Mouse (Mus musculus): ENCODE measurements around the gene Thsd4.
"Not testable (repeated sequence)": the region's sequence is repeated elsewhere in the genome, so short reads cannot be mapped to it uniquely, and the experiment has no call there.

Thsd4 gene

GRCm38 (mm10) chr9:60218396-60218795, 303.4 kb downstream of the Thsd4 start:
- DNase-seq (ENCODE audit: low read depth, low spot score) = no peak

- no peak for DNase-seq (ENCODE audit: low read depth, low spot score)
These were observed 305.8 kb downstream of the Thsd4 start for GRCm38 (mm10) chr9:60216029-60216428.

- DNase-seq (ENCODE audit: low read depth, low spot score) = no peak
These were observed 308.7 kb downstream of the Thsd4 start for GRCm38 (mm10) chr9:60213111-60213510.

DNA sequence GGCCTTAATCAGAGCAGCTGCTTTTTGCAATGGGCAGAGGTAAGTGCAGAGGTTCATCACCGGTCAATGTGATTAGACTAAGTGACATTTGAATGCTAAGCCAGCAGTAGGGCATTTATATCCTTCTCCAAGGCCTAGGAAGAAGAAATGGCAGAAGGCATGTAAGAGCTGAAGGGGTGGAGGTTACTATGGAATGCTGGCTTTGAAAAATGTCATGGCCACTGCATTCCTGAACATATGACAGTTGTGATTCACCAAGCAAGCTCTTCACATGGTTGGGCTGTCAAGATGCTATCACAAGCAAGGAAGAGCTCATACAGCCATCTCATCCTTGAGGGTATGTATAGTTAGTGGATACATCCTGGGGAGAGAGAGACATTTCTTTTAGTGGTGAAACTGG, 313.0 kb downstream of the Thsd4 start:
- DNase-seq (ENCODE audit: low read depth, low spot score) = no peak

GRCm38 (mm10) chr9:60203141-60203540, 318.7 kb downstream of the Thsd4 start:
- DNase-seq (ENCODE audit: low read depth, low spot score) = no peak

DNA sequence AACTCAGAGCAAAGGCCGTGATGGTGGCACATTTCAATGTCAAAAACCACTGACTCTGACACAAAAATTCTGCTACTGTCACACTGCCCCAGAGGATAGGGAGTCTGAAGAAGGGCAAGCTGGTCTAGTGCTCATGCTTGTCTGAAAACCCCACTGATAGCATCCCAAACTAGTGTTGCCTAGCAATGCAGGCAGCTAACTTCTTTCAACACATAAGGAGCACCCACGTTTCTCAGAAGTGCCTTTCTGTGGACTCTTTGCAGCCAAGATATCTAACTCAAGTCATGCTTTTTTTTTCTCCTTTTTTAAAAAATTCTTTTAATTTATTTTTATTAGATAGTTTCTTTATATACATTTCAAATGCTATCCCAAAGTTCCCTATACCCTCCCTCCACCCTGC, 321.4 kb downstream of the Thsd4 start:
- DNase-seq (ENCODE audit: low read depth, low spot score) = no peak

GRCm38 (mm10) chr9:60198530-60199200, 323.2 kb downstream of the Thsd4 start:
- no peak for DNase-seq (ENCODE audit: low read depth, low spot score)

- DNase-seq (ENCODE audit: low read depth, low spot score) = no peak
These were observed 326.3 kb downstream of the Thsd4 start for GRCm38 (mm10) chr9:60195502-60195901.

- no peak for DNase-seq (ENCODE audit: low read depth, low spot score)
These were observed 326.9 kb downstream of the Thsd4 start for GRCm38 (mm10) chr9:60194905-60195304.

GRCm38 (mm10) chr9:60192321-60192720, 329.5 kb downstream of the Thsd4 start:
- no peak for DNase-seq (ENCODE audit: low read depth, low spot score)

GRCm38 (mm10) chr9:60187437-60187836, 334.4 kb downstream of the Thsd4 start:
- DNase-seq (ENCODE audit: low read depth, low spot score) = no peak

DNA sequence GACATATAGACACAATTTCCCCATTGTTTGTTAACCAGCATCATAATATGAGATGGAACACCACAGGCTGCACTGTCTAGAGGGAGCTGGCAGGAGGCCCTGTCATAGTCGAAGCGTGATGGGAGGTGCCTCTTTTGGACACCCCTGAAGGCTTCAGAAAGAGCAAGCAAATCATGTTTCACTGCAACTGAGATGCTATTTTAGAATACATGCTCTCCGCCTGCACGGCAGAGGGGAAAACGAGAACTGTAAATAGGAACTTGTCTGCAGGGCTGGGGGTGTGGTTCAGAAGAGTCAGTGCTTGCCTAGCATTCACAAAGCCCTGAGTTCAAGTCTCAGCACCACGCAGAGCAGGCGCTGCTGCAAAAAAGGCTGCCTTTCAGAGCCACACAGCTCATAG, 334.9 kb downstream of the Thsd4 start:
- no peak for DNase-seq (ENCODE audit: low read depth, low spot score)

GRCm38 (mm10) chr9:60184083-60184482, 337.8 kb downstream of the Thsd4 start:
- no peak for DNase-seq (ENCODE audit: low read depth, low spot score)

GRCm38 (mm10) chr9:60182371-60182770, 339.5 kb downstream of the Thsd4 start:
- DNase-seq (ENCODE audit: low read depth, low spot score) = no peak

DNA sequence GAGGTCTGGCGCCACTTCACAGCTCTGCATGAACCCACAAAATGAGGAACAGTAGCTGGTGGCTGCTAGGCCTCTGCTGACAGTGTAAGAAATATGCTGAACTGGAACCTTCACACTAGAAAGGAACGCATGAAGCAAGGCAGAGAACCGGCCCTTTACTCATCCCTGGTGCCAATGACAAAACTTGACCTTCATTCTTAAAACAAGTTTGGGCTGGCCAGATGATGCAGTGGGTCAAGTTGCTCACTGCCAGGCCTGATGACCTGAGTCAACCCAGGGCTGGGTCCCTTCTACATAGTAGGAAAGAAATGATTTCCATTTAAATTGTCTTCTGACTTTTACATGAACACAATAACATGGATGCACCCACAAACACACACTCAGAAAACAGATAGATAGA, 340.9 kb downstream of the Thsd4 start:
- no peak for DNase-seq (ENCODE audit: low read depth, low spot score)

GRCm38 (mm10) chr9:60180114-60180513, 341.7 kb downstream of the Thsd4 start:
- DNase-seq (ENCODE audit: low read depth, low spot score) = no peak

- DNase-seq (ENCODE audit: low read depth, low spot score) = no peak
These were observed 345.5 kb downstream of the Thsd4 start for GRCm38 (mm10) chr9:60176311-60176710.

GRCm38 (mm10) chr9:60172459-60173060, 349.3 kb downstream of the Thsd4 start:
- not testable (repeated sequence) for DNase-seq (ENCODE audit: low read depth, low spot score)

DNA sequence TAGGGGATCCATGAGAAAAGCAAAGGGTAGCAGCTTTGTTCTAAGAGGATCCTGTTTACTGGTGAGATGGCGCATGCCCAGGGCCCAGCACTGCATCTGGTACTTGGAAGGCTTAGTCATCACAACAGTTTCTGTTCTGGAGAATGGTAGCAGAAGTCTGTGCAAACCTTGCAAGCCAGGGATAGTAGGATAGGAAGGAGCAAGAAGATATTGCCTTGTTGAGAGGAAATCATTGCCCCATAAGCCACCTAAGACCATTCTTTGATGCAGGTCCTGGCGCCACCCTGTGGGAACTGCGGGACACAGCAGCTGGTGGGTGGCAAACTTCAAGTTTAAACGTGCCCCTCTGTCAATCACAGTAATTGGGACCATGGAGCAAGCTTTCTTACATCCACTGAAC, 354.9 kb downstream of the Thsd4 start:
- DNase-seq (ENCODE audit: low read depth, low spot score) = no peak

- no peak for DNase-seq (ENCODE audit: low read depth, low spot score)
These were observed 361.0 kb downstream of the Thsd4 start for GRCm38 (mm10) chr9:60160855-60161254.

DNA sequence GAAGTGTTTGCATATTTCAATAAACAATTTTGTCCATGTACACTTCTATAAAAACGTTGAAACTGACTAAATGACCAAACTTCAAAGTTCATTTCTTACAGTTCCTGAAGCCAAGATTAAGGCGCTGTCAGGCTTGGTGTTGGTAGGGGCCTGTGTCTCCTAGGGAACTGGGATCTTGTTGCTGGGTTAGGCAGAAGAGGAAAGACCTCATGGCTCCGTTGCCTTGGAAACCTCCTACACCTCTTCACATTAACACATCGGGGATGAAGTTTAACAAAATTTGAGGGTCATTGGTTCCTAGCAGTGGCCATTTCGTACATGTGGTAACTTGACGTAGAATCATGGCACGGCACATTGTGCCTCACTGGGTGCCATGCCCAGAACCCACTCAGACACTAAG, 361.7 kb downstream of the Thsd4 start:
- DNase-seq (ENCODE audit: low read depth, low spot score) = no peak

- DNase-seq (ENCODE audit: low read depth, low spot score) = no peak
These were observed 368.9 kb downstream of the Thsd4 start for GRCm38 (mm10) chr9:60152990-60153389.

DNA sequence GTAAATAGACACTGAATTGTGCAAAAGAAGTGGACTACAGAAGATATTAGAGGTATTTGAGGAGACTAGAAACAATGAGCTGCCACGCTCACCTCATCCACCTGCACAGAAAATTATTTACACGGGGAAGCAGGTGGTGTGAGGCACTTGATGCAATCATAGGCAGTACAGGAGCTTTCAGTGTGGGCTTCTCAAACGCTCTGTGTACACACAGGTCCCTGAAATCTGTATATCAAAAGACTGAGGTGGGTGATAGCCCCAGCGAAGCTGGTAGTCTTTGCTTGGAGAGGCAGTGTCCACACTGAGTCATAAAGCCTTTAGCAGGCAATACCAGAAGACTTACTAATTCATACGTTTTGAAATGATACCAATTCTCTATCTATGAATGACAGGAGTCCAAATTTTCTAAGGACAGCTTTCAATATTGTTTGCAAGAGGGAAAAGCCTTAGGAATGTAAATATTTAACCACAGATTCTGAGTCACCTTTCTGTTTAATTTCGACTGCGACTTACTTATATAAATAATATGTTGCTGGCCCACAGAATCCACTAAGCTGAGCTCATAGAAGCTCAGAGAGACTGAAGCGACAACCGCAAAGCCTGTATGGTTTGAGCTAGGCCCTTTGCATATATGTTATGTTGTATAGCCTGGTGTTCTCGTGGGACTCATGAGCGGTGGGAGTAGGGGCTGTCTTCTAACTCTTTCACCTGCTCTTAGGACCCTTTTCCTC, 369.8 kb downstream of the Thsd4 start:
- DNase-seq (ENCODE audit: low read depth, low spot score) = no peak

All from CD4-positive helper T cell, adult 2 months (primary cell).